Comparison of ENCODE assay signal across 11 mouse cellular contexts in genomic region chr11:77444939-77445338, GRCm38 (mm10). TPM values are rescaled to one million over a fixed set of nuclear protein-coding genes. Genes with fewer than 3 reads are reported as not detected.
DNase-seq lines count a peak whose midpoint lies in the region; TF ChIP-seq lines count a peak whose summit lies in the region.
"Had no signal": no experiment of that assay in that cellular context is flagged by ENCODE, and none has a peak within 500 bp of the region (broad histone marks: within the 10 kb centered on the region; RNA-seq: fewer than 3 reads in every experiment).

No protein-coding gene starts in this region.

- H3K79me2 ChIP-seq in myocyte (ENCODE audit: control insufficient read depth, insufficient read depth) = no peaks in the 10 kb centered on the region

- no peak overlapping the region for H3K4me2 ChIP-seq in myocyte (ENCODE audit: low read depth)
- H3K4me2 ChIP-seq: limb, embryonic 15.5 days; midbrain, embryonic 15.5 days had no signal

- H3K27ac ChIP-seq in layer of hippocampus, adult 2 months = peak overlapping the region; percentile 39; the same call in 1 of the 2 replicates
- H3K27ac ChIP-seq: limb, embryonic 15.5 days; midbrain, embryonic 15.5 days had no signal

- no peak for TF ChIP-seq POLR2A in myocyte (IDR thresholded peaks at IDR 0.05; ENCODE audit: insufficient read length, low read depth)

- no peak overlapping the region for H3K4me3 ChIP-seq in layer of hippocampus, adult 2 months
- H3K4me3 ChIP-seq in myocyte = no peak overlapping the region
- H3K4me3 ChIP-seq: limb, embryonic 15.5 days; midbrain, embryonic 15.5 days had no signal

- H3ac ChIP-seq in myocyte (ENCODE audit: control insufficient read depth, insufficient read length) = no peak overlapping the region

- no peaks in the 10 kb centered on the region for H3K36me3 ChIP-seq in myocyte (ENCODE audit: control insufficient read depth, insufficient read depth)

- no peak for DNase-seq in layer of hippocampus, adult 2 months (ENCODE audit: low spot score in 2 of 2)
- no peak for DNase-seq in layer of hippocampus, adult 9-11 months
- DNase-seq in heart, adult 8-10 months (ENCODE audit: low spot score) = peak; percentile 90
- DNase-seq in kidney, postnatal 14 days = peak; percentile 73
- DNase-seq in spleen, postnatal 36 days (ENCODE audit: low spot score in 2 of 2) = no peak
- DNase-seq in thymus, postnatal 25 days = no peak
- DNase-seq: spleen, adult 18-20 months had no signal

- no peak for TF ChIP-seq CTCF in layer of hippocampus, adult 2 months (conservative IDR thresholded peaks at IDR 0.05)

- no peaks in the 10 kb centered on the region for H3K27me3 ChIP-seq in myocyte (ENCODE audit: control insufficient read depth, insufficient read depth, insufficient read length)
- H3K27me3 ChIP-seq: limb, embryonic 15.5 days; midbrain, embryonic 15.5 days had no signal

TF ChIP-seq in myocyte, 11 proteins besides CTCF, POLR2A, EP300 and RAD21:
- no peak for TF ChIP-seq E2F4 (IDR thresholded peaks at IDR 0.05; ENCODE audit: insufficient read depth)
- TF ChIP-seq CEBPB (IDR thresholded peaks at IDR 0.05; ENCODE audit: insufficient read depth, poor library complexity, severe bottlenecking) = peak; percentile 81
- TF ChIP-seq POLR2AphosphoS2 (IDR thresholded peaks at IDR 0.05; ENCODE audit: insufficient read length, low read depth) = no peak
TF ChIP-seq in myocyte: peak in this region for 1.

RNA-seq across cellular contexts. Expression of gene Coro6, which starts 17.3 kb away (rescaled TPM):
- 10 to 100 TPM; 12.7 to 14.1 TPM for total RNA-seq in layer of hippocampus, adult 2 months (2021)
- total RNA-seq in heart, adult 8-10 months (2022) = 100 to 1,000 TPM; 221 to 251 (median 232) TPM
- 50.6 TPM for polyA plus RNA-seq in myocyte (2012; fragmentation: generic; extraction: Trizol)
- polyA plus RNA-seq: forebrain, embryonic 16.5 days had no signal

RNA-seq across cellular contexts. Expression of gene Ankrd13b, which starts 44.5 kb away (rescaled TPM):
- 10 to 100 TPM; 80.1 to 81.7 TPM for total RNA-seq in layer of hippocampus, adult 2 months (2021)
- total RNA-seq in heart, adult 8-10 months (2022) = 10 to 100 TPM in 2 of 4 experiments, 1 to 10 TPM in 2; 7.5 to 11.6 (median 9.9) TPM
- polyA plus RNA-seq in myocyte (2012; fragmentation: generic; extraction: Trizol) = 46.0 TPM

RNA-seq across cellular contexts. Expression of gene Git1, which starts 48.4 kb away (rescaled TPM):
- total RNA-seq in layer of hippocampus, adult 2 months (2021) = 100 to 1,000 TPM; 295 to 316 TPM
- total RNA-seq in heart, adult 8-10 months (2022) = 10 to 100 TPM; 53.5 to 63.3 (median 57.1) TPM
- 53.9 TPM for polyA plus RNA-seq in myocyte (2012; fragmentation: generic; extraction: Trizol)

Comparison
In these comparisons a context has a peak if more than half of its experiments do, and no peak if none do; other contexts are left out.
1. DNase-seq: peak in heart, adult 8-10 months (single experiment) and kidney, postnatal 14 days (single experiment); none in layer of hippocampus, adult 2 months (0 of 2), layer of hippocampus, adult 9-11 months (single experiment), spleen, postnatal 36 days (0 of 2) and thymus, postnatal 25 days (single experiment).
2. RNA of gene Coro6, which starts 17.3 kb away (total RNA-seq): 221 to 251 TPM in heart, adult 8-10 months; 12.7 to 14.1 TPM in layer of hippocampus, adult 2 months; every median in the first group is over 10 times any median in the second.
3. RNA of gene Ankrd13b, which starts 44.5 kb away (total RNA-seq): 80.1 to 81.7 TPM in layer of hippocampus, adult 2 months; 7.5 to 11.6 TPM in heart, adult 8-10 months; every median in the first group is over 4 times any median in the second.
4. RNA of gene Git1, which starts 48.4 kb away (total RNA-seq): 295 to 316 TPM in layer of hippocampus, adult 2 months; 53.5 to 63.3 TPM in heart, adult 8-10 months; every median in the first group is over 4 times any median in the second.